ENCODE assay signal across 13 mouse cellular contexts in the genomic region with DNA sequence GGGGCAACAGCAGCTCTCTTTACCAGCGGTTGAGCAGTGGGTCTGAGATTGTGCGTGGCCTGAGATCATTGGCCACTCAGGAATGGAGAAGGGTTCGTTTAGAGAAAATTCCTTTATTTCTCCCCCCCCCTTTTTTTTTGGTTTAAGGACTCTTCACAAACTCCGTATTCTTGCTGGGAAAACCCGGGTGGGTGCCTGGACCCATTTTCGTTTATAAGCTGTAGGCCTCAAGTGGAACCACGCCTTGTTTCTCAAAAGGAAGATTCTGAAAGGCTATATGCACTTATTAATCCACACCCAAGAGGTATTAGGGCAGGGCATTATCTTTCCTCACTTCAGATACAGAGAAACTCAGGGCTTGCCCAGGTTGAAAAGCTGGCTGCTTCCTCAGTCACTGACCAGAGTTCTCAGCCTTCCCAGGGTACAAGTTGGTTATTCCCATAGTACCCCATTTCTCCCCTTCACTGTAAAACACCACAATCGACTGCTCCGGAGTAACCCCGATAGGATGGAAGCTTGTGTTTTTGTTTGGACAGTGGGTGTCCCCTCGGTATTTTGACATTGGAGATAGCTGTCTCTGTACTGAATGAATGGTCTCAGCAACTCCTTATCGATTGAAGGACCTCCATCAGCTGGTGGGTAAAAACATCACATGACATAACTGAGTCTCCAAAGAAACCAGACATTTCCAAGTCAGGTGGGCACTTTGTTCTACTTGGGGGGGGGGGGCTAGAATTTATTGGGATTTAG. TPM values are rescaled to one million over a fixed set of nuclear protein-coding genes. Genes with fewer than 3 reads are reported as not detected.
DNase-seq lines count a peak whose midpoint lies in the region; ATAC-seq and TF ChIP-seq lines count a peak whose summit lies in the region.
"Had no signal": no experiment of that assay in that cellular context is flagged by ENCODE, and none has a peak within 500 bp of the region (broad histone marks: within the 10 kb centered on the region; RNA-seq: fewer than 3 reads in every experiment).

No protein-coding gene starts in this region.

- H3K4me1 ChIP-seq in heart, adult 2 months (ENCODE audit: control insufficient read depth, insufficient read depth, low read length) = peaks cover 4% of the 10 kb centered on the region; the same call in 1 of the 2 replicates
- peaks cover 30% of the 10 kb centered on the region for H3K4me1 ChIP-seq in kidney, embryonic 14.5 days (ENCODE audit: control insufficient read depth, insufficient read depth, low read length)
- H3K4me1 ChIP-seq in testis, adult 2 months (ENCODE audit: control insufficient read depth, insufficient read depth, low read length) = peaks cover 22% of the 10 kb centered on the region
- no peaks in the 10 kb centered on the region for H3K4me1 ChIP-seq in stomach, postnatal 0 days (replicated peaks; ENCODE audit: control insufficient read depth, insufficient read depth)

- peak overlapping the region; percentile 44; the same call in 1 of the 2 replicates for H3K9ac ChIP-seq in heart, adult 2 months (ENCODE audit: low read depth, low read length)
- peak overlapping the region; percentile 97 for H3K9ac ChIP-seq in kidney, embryonic 14.5 days (ENCODE audit: low read depth, low read length)
- no peak overlapping the region for H3K9ac ChIP-seq in stomach, postnatal 0 days (ENCODE audit: low read length)

- TF ChIP-seq CTCF in heart, adult 2 months (IDR thresholded peaks at IDR 0.05) = no peak
- TF ChIP-seq CTCF in testis, adult 2 months (IDR thresholded peaks at IDR 0.05; ENCODE audit: control insufficient read depth, insufficient read depth, insufficient replicate concordance, low read depth, low read length) = no peak
- TF ChIP-seq CTCF in stomach, postnatal 0 days (IDR thresholded peaks at IDR 0.05; ENCODE audit: low read depth) = no peak

- TF ChIP-seq EP300 in heart, adult 2 months (IDR thresholded peaks at IDR 0.05; ENCODE audit: insufficient read depth, low read depth, low read length) = no peak
- TF ChIP-seq EP300 in stomach, postnatal 0 days (optimal IDR thresholded peaks at IDR 0.05) = no peak

- TF ChIP-seq POLR2A in heart, adult 2 months (IDR thresholded peaks at IDR 0.05; ENCODE audit: insufficient read depth, low read depth, low read length) = no peak
- TF ChIP-seq POLR2A in testis, adult 2 months (IDR thresholded peaks at IDR 0.05; ENCODE audit: control insufficient read depth, low read depth, low read length) = no peak

- 35% methylated on average over 12 of the region's 12 CpGs for WGBS in heart, adult 2 months
- WGBS in kidney, embryonic 14.5 days = 10% methylated on average over 12 of the region's 12 CpGs
- WGBS in stomach, postnatal 0 days = 13% methylated on average over 12 of the region's 12 CpGs

- H3K36me3 ChIP-seq in heart, adult 2 months (ENCODE audit: control insufficient read depth, insufficient read depth, low read length) = no peaks in the 10 kb centered on the region
- peaks cover 11% of the 10 kb centered on the region; the same call in 1 of the 2 replicates for H3K36me3 ChIP-seq in kidney, embryonic 14.5 days (ENCODE audit: control insufficient read depth, insufficient read depth, low read length)
- no peaks in the 10 kb centered on the region for H3K36me3 ChIP-seq in testis, adult 2 months (ENCODE audit: control insufficient read depth, insufficient read depth, low read length)
- H3K36me3 ChIP-seq in stomach, postnatal 0 days (ENCODE audit: control insufficient read depth, insufficient read depth, low read length) = no peaks in the 10 kb centered on the region

- no peaks in the 10 kb centered on the region for H3K9me3 ChIP-seq in kidney, embryonic 14.5 days (ENCODE audit: control insufficient read depth, low read length)
- H3K9me3 ChIP-seq in stomach, postnatal 0 days (ENCODE audit: control insufficient read depth, low read length) = no peaks in the 10 kb centered on the region

- H3K79me2 ChIP-seq in heart, adult 2 months (replicated peaks; ENCODE audit: control insufficient read depth, insufficient read depth, low read length) = no peaks in the 10 kb centered on the region

- peak overlapping the region; percentile 71 for H3K27ac ChIP-seq in heart, adult 2 months
- H3K27ac ChIP-seq in kidney, embryonic 14.5 days (ENCODE audit: low read depth, low read length) = peak overlapping the region; percentile 81
- H3K27ac ChIP-seq in testis, adult 2 months (ENCODE audit: control insufficient read depth, insufficient read depth, low read depth, low read length) = peak overlapping the region; percentile 62
- H3K27ac ChIP-seq in stomach, postnatal 0 days (replicated peaks) = no peak overlapping the region
- H3K27ac ChIP-seq: macrophage had no signal

- no peak for ATAC-seq in kidney, embryonic 14.5 days (ENCODE audit: low FRiP score, low TSS enrichment)
- ATAC-seq in stomach, postnatal 0 days (ENCODE audit: low FRiP score, low TSS enrichment) = no peak
- ATAC-seq: Patski had no signal

- peak overlapping the region; percentile 37; the same call in 1 of the 2 replicates for H3K4me3 ChIP-seq in heart, adult 2 months
- H3K4me3 ChIP-seq in kidney, embryonic 14.5 days (ENCODE audit: low read length) = peak overlapping the region; percentile 80
- H3K4me3 ChIP-seq in testis, adult 2 months (ENCODE audit: control insufficient read depth, low read depth, low read length) = peak overlapping the region; percentile 33; the same call in 1 of the 2 replicates
- 0 out of 2 replicates have a peak overlapping the region, but pooled peaks have one; percentile 10 for H3K4me3 ChIP-seq in stomach, postnatal 0 days (ENCODE audit: low read depth, low read length)
- H3K4me3 ChIP-seq: myocyte had no signal

- intact Hi-C loops in heart, adult 2 months (cut with DNase I) = loop anchor here (5.0 kb wide), 2 partner anchors 41 to 114 kb away; partner anchors contain the start of gene Eif3m
- intact Hi-C loops in gastrocnemius, postnatal 14 days (cut with DNase I; ENCODE audit: low total_unique reads) = no loop called here

- H3K4me2 ChIP-seq in kidney, embryonic 14.5 days (replicated peaks; ENCODE audit: low read depth, low read length) = peak overlapping the region; percentile 59
- no peak overlapping the region for H3K4me2 ChIP-seq in stomach, postnatal 0 days (replicated peaks; ENCODE audit: low read depth)

- no peak for DNase-seq in heart, adult 2 months
- DNase-seq in heart, adult 11 months = no peak
- DNase-seq in kidney, postnatal 36 days = no peak
- no peak for DNase-seq in testis, postnatal 10 days (ENCODE audit: low spot score)
- no peak for DNase-seq in stomach, postnatal 0 days (ENCODE audit: low spot score)
- DNase-seq in gastrocnemius, postnatal 14 days = no peak
- DNase-seq: adrenal gland, adult 8-10 months had no signal

- H3K27me3 ChIP-seq in heart, adult 2 months (ENCODE audit: control insufficient read depth, insufficient read depth, low read length) = peaks cover 13% of the 10 kb centered on the region
- H3K27me3 ChIP-seq in kidney, embryonic 14.5 days (ENCODE audit: control insufficient read depth, insufficient read depth, low read length) = peaks cover 16% of the 10 kb centered on the region; the same call in 1 of the 2 replicates
- H3K27me3 ChIP-seq in testis, adult 2 months (ENCODE audit: control insufficient read depth, insufficient read depth, low read length) = peaks cover 8% of the 10 kb centered on the region
- H3K27me3 ChIP-seq in stomach, postnatal 0 days (ENCODE audit: control insufficient read depth, insufficient read depth, low read length) = peaks cover 53% of the 10 kb centered on the region
- H3K27me3 ChIP-seq: Patski had no signal

RNA-seq across cellular contexts. Expression of gene Wt1, which starts 4.9 kb away (rescaled TPM):
- total RNA-seq in heart, adult 2 months (2021) = 1 to 10 TPM; 4.2 to 5.7 TPM
- 6.5 and 7.6 TPM in 2 replicates for polyA plus RNA-seq in heart, adult 2 months (2012; rRNA removed)
- polyA plus RNA-seq in kidney, embryonic 14.5 days (2014; fragmentation: Nextera tagmentation; extraction: Ambion mirVana) = 108 and 164 TPM in 2 replicates
- 31.5 and 40.2 TPM in 2 replicates for polyA plus RNA-seq in testis, adult 2 months (2012; rRNA removed)
- 3.6 and 5.0 TPM in 2 replicates for polyA plus RNA-seq in stomach, postnatal 0 days (2015; fragmentation: Nextera tagmentation; extraction: Ambion mirVana)
- not detected for total RNA-seq in gastrocnemius, postnatal 14 days (2021)
- polyA plus RNA-seq: macrophage, myocyte had no signal

RNA-seq across cellular contexts. Expression of gene Gm11060, which starts 39.4 kb away (rescaled TPM):
- total RNA-seq in heart, adult 2 months (2021) = not detected
- not detected in 2 replicates for polyA plus RNA-seq in heart, adult 2 months (2012; rRNA removed)
- polyA plus RNA-seq in kidney, embryonic 14.5 days (2014; fragmentation: Nextera tagmentation; extraction: Ambion mirVana) = not detected in 2 replicates
- not detected in 2 replicates for polyA plus RNA-seq in testis, adult 2 months (2012; rRNA removed)
- polyA plus RNA-seq in stomach, postnatal 0 days (2015; fragmentation: Nextera tagmentation; extraction: Ambion mirVana) = not detected in 2 replicates
- total RNA-seq in gastrocnemius, postnatal 14 days (2021) = not detected
- total RNA-seq: adrenal gland, adult 8-10 months had no signal
- polyA plus RNA-seq: limb, embryonic 14.5 days; macrophage; myocyte; Patski had no signal

Comparison
In these comparisons a context has a peak if more than half of its experiments do, and no peak if none do; other contexts are left out.
1. H3K4me3 ChIP-seq: peak in every context shown above with its lines; median percentile 80 in kidney, embryonic 14.5 days; 37 in heart, adult 2 months; 33 in testis, adult 2 months; 10 in stomach, postnatal 0 days.